Comparison of ENCODE assay signal across 8 mouse cellular contexts in genomic region chr4:82466717-82467116, GRCm38 (mm10).
DNase-seq lines count a peak whose midpoint lies in the region; ATAC-seq and TF ChIP-seq lines count a peak whose summit lies in the region.

No protein-coding gene starts in this region.

- peak overlapping the region; percentile 28 for H3K4me2 ChIP-seq in embryonic facial prominence, embryonic 14.5 days (ENCODE audit: low read depth, low read length)

- peaks cover 69% of the 10 kb centered on the region for H3K4me1 ChIP-seq in embryonic facial prominence, embryonic 14.5 days (ENCODE audit: control insufficient read depth, insufficient read depth, low read length)
- H3K4me1 ChIP-seq in kidney, adult 2 months (ENCODE audit: control insufficient read depth, insufficient read depth, low read length) = peaks cover 30% of the 10 kb centered on the region

- H3K4me3 ChIP-seq in layer of hippocampus, adult 2 months = peak overlapping the region; percentile 6; the same call in 1 of the 2 replicates
- no peak overlapping the region for H3K4me3 ChIP-seq in embryonic facial prominence, embryonic 14.5 days (ENCODE audit: low read depth, low read length)
- H3K4me3 ChIP-seq in kidney, adult 2 months (ENCODE audit: insufficient read depth, low read depth, low read length) = no peak overlapping the region

- 36% methylated on average over 8 of the region's 8 CpGs for WGBS in embryonic facial prominence, embryonic 14.5 days
- WGBS in kidney, adult 2 months = 29% methylated on average over 8 of the region's 8 CpGs

- no peak for DNase-seq in layer of hippocampus, adult 2 months (ENCODE audit: low spot score in 2 of 2)
- DNase-seq in layer of hippocampus, adult 11-12 months (ENCODE audit: low spot score) = no peak
- DNase-seq in embryonic facial prominence, embryonic 14.5 days (ENCODE audit: low spot score) = peak; percentile 68
- peak; percentile 85 for DNase-seq in kidney, adult 2 months
- DNase-seq in skeletal muscle tissue, adult 2 months (ENCODE audit: low read depth, low spot score) = peak; percentile 27
- no peak for DNase-seq in B cell, adult 2 months
- DNase-seq in natural killer cell, adult 2 months (ENCODE audit: low spot score in 2 of 2) = no peak

- TF ChIP-seq CTCF in layer of hippocampus, adult 2 months (conservative IDR thresholded peaks at IDR 0.05) = no peak
- no peak for TF ChIP-seq CTCF in kidney, adult 2 months (conservative IDR thresholded peaks at IDR 0.05; ENCODE audit: insufficient read depth, insufficient read length, low read depth, low read length)

- no peaks in the 10 kb centered on the region for H3K9me3 ChIP-seq in embryonic facial prominence, embryonic 14.5 days (ENCODE audit: control insufficient read depth, low read length)

- peak overlapping the region; percentile 79 for H3K27ac ChIP-seq in layer of hippocampus, adult 2 months
- peak overlapping the region; percentile 69 for H3K27ac ChIP-seq in embryonic facial prominence, embryonic 14.5 days (replicated peaks; ENCODE audit: low read depth, low read length)
- H3K27ac ChIP-seq in kidney, adult 2 months (ENCODE audit: insufficient read depth, low read depth, low read length) = peak overlapping the region; percentile 72

- no peaks in the 10 kb centered on the region for H3K27me3 ChIP-seq in embryonic facial prominence, embryonic 14.5 days (replicated peaks; ENCODE audit: control insufficient read depth, insufficient read depth, low read length)
- H3K27me3 ChIP-seq in kidney, adult 2 months (replicated peaks; ENCODE audit: control insufficient read depth, insufficient read depth, low read length) = no peaks in the 10 kb centered on the region

- no peak for TF ChIP-seq POLR2A in kidney, adult 2 months (IDR thresholded peaks at IDR 0.05; ENCODE audit: low read depth, low read length)

- 0 out of 2 replicates have a peak overlapping the region, but pooled peaks have one; percentile 1 for H3K9ac ChIP-seq in embryonic facial prominence, embryonic 14.5 days (ENCODE audit: low read depth, low read length)

- H3K36me3 ChIP-seq in embryonic facial prominence, embryonic 14.5 days (ENCODE audit: control insufficient read depth, insufficient read depth, low read length) = 0 out of 2 replicates have a peak, but pooled peaks cover 4% of the 10 kb centered on the region
- no peaks in the 10 kb centered on the region for H3K36me3 ChIP-seq in kidney, adult 2 months (ENCODE audit: control insufficient read depth, insufficient read depth, low read length)

- ATAC-seq in embryonic facial prominence, embryonic 14.5 days (ENCODE audit: low read depth) = no peak
- no peak for ATAC-seq in frontal cortex, adult (ENCODE audit: low TSS enrichment)

Comparison
In these comparisons a context has a peak if more than half of its experiments do, and no peak if none do; other contexts are left out.
1. DNase-seq: peak in embryonic facial prominence, embryonic 14.5 days (single experiment), kidney, adult 2 months (single experiment) and skeletal muscle tissue, adult 2 months (single experiment); none in layer of hippocampus, adult 2 months (0 of 2), layer of hippocampus, adult 11-12 months (single experiment), B cell, adult 2 months (0 of 2) and natural killer cell, adult 2 months (0 of 2).
2. Peak in every context shown above with its lines, with median percentiles within 50 percentile points of each other: H3K27ac ChIP-seq.